Mouse (Mus musculus): ENCODE data around the gene Golph3. TPM values are rescaled to one million over a fixed set of nuclear protein-coding genes. Genes with fewer than 3 reads are reported as not detected.

The Golph3 gene
- polyA plus RNA-seq, 1 experiment from 2014 or later: 93.0 TPM

- Histone ChIP-seq H3K4me2 (no peak overlapping the region), H3K4me1 (replicated peaks; ENCODE audit: control insufficient read depth, insufficient read depth, low read length) (no peaks in the 10 kb centered on the region), H3K27ac (ENCODE audit: low read depth, low read length) (no peak overlapping the region), H3K27me3 (replicated peaks; ENCODE audit: control insufficient read depth, insufficient read depth, low read length) (no peaks in the 10 kb centered on the region), H3K9me3 (ENCODE audit: control insufficient read depth, low read length) (no peaks in the 10 kb centered on the region), H3K9ac (ENCODE audit: low read depth, low read length) (no peak overlapping the region), H3K4me3 (ENCODE audit: low read depth, low read length) (no peak overlapping the region), H3K36me3 (ENCODE audit: control insufficient read depth, insufficient read depth, low read length) (no peaks in the 10 kb centered on the region)
- no peak for DNase-seq (ENCODE audit: low spot score)
- ATAC-seq (replicated peaks; ENCODE audit: low FRiP score): no peak
- 81% methylated on average over 15 of the region's 15 CpGs for WGBS
Observed at GRCm38 (mm10) chr15:12388726-12389489, 67.7 kb downstream of the Golph3 start.

- Histone ChIP-seq H3K36me3 (ENCODE audit: control insufficient read depth, insufficient read depth, low read length) (no peaks in the 10 kb centered on the region), H3K27me3 (replicated peaks; ENCODE audit: control insufficient read depth, insufficient read depth, low read length) (no peaks in the 10 kb centered on the region), H3K27ac (ENCODE audit: low read depth, low read length) (no peak overlapping the region), H3K9me3 (ENCODE audit: control insufficient read depth, low read length) (no peaks in the 10 kb centered on the region), H3K9ac (ENCODE audit: low read depth, low read length) (no peak overlapping the region), H3K4me3 (ENCODE audit: low read depth, low read length) (no peak overlapping the region), H3K4me1 (replicated peaks; ENCODE audit: control insufficient read depth, insufficient read depth, low read length) (no peaks in the 10 kb centered on the region), H3K4me2 (no peak overlapping the region)
- DNase-seq (ENCODE audit: low spot score) (no peak), ATAC-seq (replicated peaks; ENCODE audit: low FRiP score) (no peak)
- 92% methylated on average over 10 of the region's 10 CpGs for WGBS
Observed at GRCm38 (mm10) chr15:12394758-12395157, 73.5 kb downstream of the Golph3 start.

- no peak for DNase-seq (ENCODE audit: low spot score)
- no peak for ATAC-seq (replicated peaks; ENCODE audit: low FRiP score)
- Histone ChIP-seq H3K4me3 (ENCODE audit: low read depth, low read length) (no peak overlapping the region), H3K4me1 (replicated peaks; ENCODE audit: control insufficient read depth, insufficient read depth, low read length) (no peaks in the 10 kb centered on the region), H3K36me3 (ENCODE audit: control insufficient read depth, insufficient read depth, low read length) (no peaks in the 10 kb centered on the region), H3K9ac (ENCODE audit: low read depth, low read length) (no peak overlapping the region), H3K27ac (ENCODE audit: low read depth, low read length) (no peak overlapping the region), H3K27me3 (replicated peaks; ENCODE audit: control insufficient read depth, insufficient read depth, low read length) (no peaks in the 10 kb centered on the region), H3K4me2 (no peak overlapping the region), H3K9me3 (ENCODE audit: control insufficient read depth, low read length) (no peaks in the 10 kb centered on the region)
- WGBS: 76% methylated on average over 6 of the region's 6 CpGs
Observed at GRCm38 (mm10) chr15:12397032-12397431, 75.8 kb downstream of the Golph3 start.

Other genes with a start within 250 kb of the Golph3 start
- gene Zfr, start 203.6 kb upstream of the Golph3 start, polyA plus RNA-seq (2014; fragmentation: Nextera tagmentation; extraction: Ambion mirVana): 86.0 and 87.3 TPM in 2 replicates
- gene Mtmr12, start 116.4 kb upstream of the Golph3 start, polyA plus RNA-seq (2014; fragmentation: Nextera tagmentation; extraction: Ambion mirVana): 19.6 and 23.0 TPM in 2 replicates
- 0.58 and 1.3 TPM in 2 replicates for gene 1810049J17Rik, start 449 bp downstream of the Golph3 start, polyA plus RNA-seq (2014; fragmentation: Nextera tagmentation; extraction: Ambion mirVana)

All from liver, embryonic 11.5 days (tissue).